Mouse (Mus musculus): ENCODE data around the gene Fkbp8. TPM values are rescaled to one million over a fixed set of nuclear protein-coding genes. Genes with fewer than 3 reads are reported as not detected.

Gene Fkbp8
- polyA plus RNA-seq, 1 experiment from 2014 or later, result 313 TPM

DNA sequence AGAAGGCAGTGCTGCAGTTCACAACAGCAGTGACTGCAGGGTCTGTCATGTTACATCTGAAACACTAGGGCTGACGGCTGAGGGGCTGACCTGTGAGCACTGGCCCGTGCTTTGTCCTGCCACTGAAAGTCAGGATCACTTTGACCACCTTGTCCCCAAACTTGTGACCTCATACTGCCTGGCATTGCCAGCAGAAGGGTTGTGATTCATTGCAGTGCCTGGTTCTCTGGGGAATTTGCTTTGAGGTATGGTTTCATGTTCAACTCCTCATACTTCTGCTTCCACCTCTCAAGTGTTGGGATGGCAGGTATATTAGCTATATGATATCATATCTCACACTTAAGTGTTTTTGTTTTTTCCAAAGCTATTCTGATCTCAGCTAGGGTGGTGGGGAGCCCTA, 8.2 kb downstream of the Fkbp8 start:
- Histone ChIP-seq H3K27me3 (no peaks in the 10 kb centered on the region), H3K4me1 (peaks cover 13% of the 10 kb centered on the region), H3K9me3 (no peaks in the 10 kb centered on the region), H3K36me3 (peaks cover 55% of the 10 kb centered on the region), H3K4me2 (no peak overlapping the region), H3K27ac (no peak overlapping the region), H3K4me3 (no peak overlapping the region), H3K9ac (no peak overlapping the region)
- ATAC-seq (ENCODE audit: borderline replicate concordance, extremely low read depth, low FRiP score, low TSS enrichment), result no peak
- WGBS, result 76% methylated on average over 2 of the region's 2 CpGs

- Histone ChIP-seq H3K4me2 (peak overlapping the region; percentile 85), H3K4me3 (peak overlapping the region; percentile 86), H3K4me1 (peaks cover 25% of the 10 kb centered on the region), H3K27me3 (no peaks in the 10 kb centered on the region), H3K36me3 (peaks cover 31% of the 10 kb centered on the region), H3K9ac (peak overlapping the region; percentile 43), H3K27ac (peak overlapping the region; percentile 95), H3K9me3 (no peaks in the 10 kb centered on the region)
- WGBS, result 10% methylated on average over 24 of the region's 24 CpGs
- ATAC-seq (ENCODE audit: borderline replicate concordance, extremely low read depth, low FRiP score, low TSS enrichment), result peak; percentile 10
Measured at GRCm38 (mm10) chr8:70538024-70538579, 10.6 kb downstream of the Fkbp8 start.

GRCm38 (mm10) chr8:70538633-70539076, 11.1 kb downstream of the Fkbp8 start:
- H3K9me3 ChIP-seq, result no peaks in the 10 kb centered on the region
- peak overlapping the region; percentile 85 for H3K4me2 ChIP-seq
- H3K36me3 ChIP-seq, result peaks cover 26% of the 10 kb centered on the region
- peak overlapping the region; percentile 86 for H3K4me3 ChIP-seq
- under 1% methylated on average over 32 of the region's 32 CpGs for WGBS
- H3K9ac ChIP-seq, result peak overlapping the region; percentile 93
- peaks cover 25% of the 10 kb centered on the region for H3K4me1 ChIP-seq
- H3K27me3 ChIP-seq, result no peaks in the 10 kb centered on the region
- peak; percentile 77 for ATAC-seq (ENCODE audit: borderline replicate concordance, extremely low read depth, low FRiP score, low TSS enrichment)
- H3K27ac ChIP-seq, result peak overlapping the region; percentile 95

DNA sequence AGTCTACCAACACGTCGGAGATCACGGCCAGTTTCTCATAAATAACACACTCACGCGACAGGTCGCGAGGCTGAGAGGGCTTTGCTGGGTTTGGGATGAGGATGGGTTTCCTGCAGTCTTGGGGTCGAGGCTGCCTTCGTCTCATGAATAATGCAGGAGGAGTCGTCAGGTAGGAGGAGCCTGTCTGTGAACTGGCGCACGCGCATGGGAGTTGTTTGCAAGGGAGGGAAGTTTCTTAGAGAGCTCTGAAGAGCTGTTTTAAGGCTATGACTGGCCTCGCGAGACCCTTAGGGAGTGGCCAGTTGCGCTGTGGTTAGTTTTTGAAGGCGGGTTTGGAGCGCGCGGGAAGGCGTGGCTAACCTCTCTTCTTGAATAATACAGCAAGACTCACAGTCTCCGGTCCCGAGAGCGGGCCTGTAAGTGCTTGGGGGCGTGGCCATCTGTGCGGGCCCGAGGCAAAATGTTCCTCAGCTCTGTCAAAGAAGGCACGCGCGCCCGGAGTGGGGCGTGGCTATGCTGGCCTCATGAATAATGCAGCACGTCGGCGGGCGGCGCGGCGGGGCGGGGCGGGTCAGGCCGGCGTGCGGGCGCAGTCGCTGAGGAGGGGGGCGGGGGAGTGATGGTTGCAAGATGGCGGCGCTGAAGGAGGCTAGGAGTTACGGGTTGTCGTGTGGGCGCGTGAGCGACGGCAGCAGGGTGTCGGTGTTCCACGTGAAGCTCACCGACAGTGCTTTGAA, 11.7 kb downstream of the Fkbp8 start, which contains the start of gene Ell:
Gene Ell, plus strand, starts transcription at position 381 of the 737 bp plus-strand sequence.
- peak; percentile 92 for ATAC-seq (ENCODE audit: borderline replicate concordance, extremely low read depth, low FRiP score, low TSS enrichment)
- Histone ChIP-seq H3K4me1 (peaks cover 30% of the 10 kb centered on the region), H3K27me3 (no peaks in the 10 kb centered on the region), H3K36me3 (peaks cover 21% of the 10 kb centered on the region), H3K9ac (peak within 1 kb of the TSS; percentile 93), H3K4me2 (peak within 1 kb of the TSS; percentile 85), H3K9me3 (no peaks in the 10 kb centered on the region), H3K27ac (peak within 1 kb of the TSS; percentile 95), H3K4me3 (peak within 1 kb of the TSS; percentile 86)
- WGBS, result under 1% methylated on average over 58 of the region's 58 CpGs

DNA sequence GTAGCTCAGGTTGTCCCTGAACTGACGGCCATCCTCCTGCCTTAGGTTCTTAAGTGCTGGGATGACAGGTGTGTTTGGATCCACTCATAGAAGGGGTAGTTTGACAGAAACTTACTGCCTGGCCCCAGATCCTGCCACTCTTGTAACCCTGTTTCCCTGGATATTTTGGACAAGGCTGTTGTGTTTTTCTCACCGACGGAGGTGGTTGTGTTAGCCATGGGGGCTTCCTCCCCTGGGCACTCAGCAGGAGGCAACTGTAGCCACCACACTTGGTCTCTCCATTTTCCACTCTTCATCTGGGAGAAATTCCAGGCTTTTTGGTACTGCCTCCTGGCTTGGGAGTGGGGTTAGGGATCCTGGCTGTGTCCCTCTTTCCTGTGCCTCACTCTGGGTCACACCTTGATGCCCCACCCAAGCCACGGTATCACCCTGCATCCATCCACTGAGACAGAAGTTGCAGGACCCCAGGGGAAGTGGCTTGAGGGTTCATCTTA, 12.5 kb downstream of the Fkbp8 start:
- ATAC-seq (ENCODE audit: borderline replicate concordance, extremely low read depth, low FRiP score, low TSS enrichment), result no peak
- Histone ChIP-seq H3K27me3 (no peaks in the 10 kb centered on the region), H3K36me3 (peaks cover 13% of the 10 kb centered on the region), H3K4me2 (peak overlapping the region; percentile 85), H3K4me1 (peaks cover 31% of the 10 kb centered on the region), H3K4me3 (peak overlapping the region; percentile 86), H3K9me3 (no peaks in the 10 kb centered on the region), H3K9ac (peak overlapping the region; percentile 93), H3K27ac (peak overlapping the region; percentile 95)
- 8% methylated on average over 4 of the region's 4 CpGs for WGBS

DNA sequence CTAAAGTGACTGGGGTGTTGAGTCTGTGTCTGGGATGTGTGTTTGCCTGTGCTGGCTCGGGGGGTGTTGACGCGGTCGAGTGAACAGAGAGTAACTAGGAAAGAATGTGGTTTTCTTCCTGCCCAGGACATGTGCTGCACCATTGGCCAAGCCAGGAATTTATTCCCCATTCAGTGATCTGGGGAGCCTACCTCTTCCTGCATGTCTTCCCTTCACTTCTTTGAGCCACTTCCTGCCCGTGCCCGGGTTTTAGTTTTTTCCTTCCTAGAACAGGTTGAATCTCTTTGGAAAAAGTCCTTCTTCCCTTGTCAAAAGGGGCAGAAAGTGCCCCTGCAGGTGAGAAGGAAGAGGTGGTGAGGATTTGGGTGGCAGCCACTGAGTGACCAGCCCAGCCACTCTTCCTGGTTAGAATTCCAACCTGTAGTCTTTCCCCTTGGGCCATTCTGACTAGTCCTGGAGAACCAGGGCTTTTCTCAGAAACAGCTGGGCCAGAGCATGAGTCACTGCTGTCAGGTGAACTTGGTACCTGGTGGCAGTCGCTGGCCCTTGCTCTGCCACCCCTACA, 13.1 kb downstream of the Fkbp8 start:
- Histone ChIP-seq H3K9me3 (no peaks in the 10 kb centered on the region), H3K4me1 (peaks cover 31% of the 10 kb centered on the region), H3K36me3 (peaks cover 7% of the 10 kb centered on the region), H3K4me3 (peak overlapping the region; percentile 86), H3K27ac (0 out of 2 replicates have a peak overlapping the region, but pooled peaks have one; percentile 95), H3K27me3 (no peaks in the 10 kb centered on the region), H3K9ac (peak overlapping the region; percentile 93), H3K4me2 (peak overlapping the region; percentile 85)
- 39% methylated on average over 7 of the region's 7 CpGs for WGBS
- ATAC-seq (ENCODE audit: borderline replicate concordance, extremely low read depth, low FRiP score, low TSS enrichment), result no peak

GRCm38 (mm10) chr8:70541081-70541480, 13.6 kb downstream of the Fkbp8 start:
- Histone ChIP-seq H3K27me3 (no peaks in the 10 kb centered on the region), H3K9ac (peak overlapping the region; percentile 93; the same call in 1 of the 2 replicates), H3K4me2 (peak overlapping the region; percentile 85), H3K4me1 (peaks cover 31% of the 10 kb centered on the region), H3K9me3 (no peaks in the 10 kb centered on the region), H3K27ac (0 out of 2 replicates have a peak overlapping the region, but pooled peaks have one; percentile 95), H3K36me3 (peaks cover 2% of the 10 kb centered on the region; the same call in 1 of the 2 replicates), H3K4me3 (peak overlapping the region; percentile 86; the same call in 1 of the 2 replicates)
- ATAC-seq (ENCODE audit: borderline replicate concordance, extremely low read depth, low FRiP score, low TSS enrichment), result no peak
- 73% methylated on average over 5 of the region's 5 CpGs for WGBS

- H3K36me3 ChIP-seq, result no peaks in the 10 kb centered on the region
- H3K4me2 ChIP-seq, result no peak overlapping the region
- H3K9ac ChIP-seq, result no peak overlapping the region
- H3K4me1 ChIP-seq, result peaks cover 25% of the 10 kb centered on the region
- ATAC-seq (ENCODE audit: borderline replicate concordance, extremely low read depth, low FRiP score, low TSS enrichment), result no peak
- no peak overlapping the region for H3K27ac ChIP-seq
- no peak overlapping the region for H3K4me3 ChIP-seq
- WGBS, result 43% methylated on average over 6 of the region's 6 CpGs
- H3K27me3 ChIP-seq, result no peaks in the 10 kb centered on the region
- no peaks in the 10 kb centered on the region for H3K9me3 ChIP-seq
Measured at GRCm38 (mm10) chr8:70544200-70544687, 16.7 kb downstream of the Fkbp8 start.

DNA sequence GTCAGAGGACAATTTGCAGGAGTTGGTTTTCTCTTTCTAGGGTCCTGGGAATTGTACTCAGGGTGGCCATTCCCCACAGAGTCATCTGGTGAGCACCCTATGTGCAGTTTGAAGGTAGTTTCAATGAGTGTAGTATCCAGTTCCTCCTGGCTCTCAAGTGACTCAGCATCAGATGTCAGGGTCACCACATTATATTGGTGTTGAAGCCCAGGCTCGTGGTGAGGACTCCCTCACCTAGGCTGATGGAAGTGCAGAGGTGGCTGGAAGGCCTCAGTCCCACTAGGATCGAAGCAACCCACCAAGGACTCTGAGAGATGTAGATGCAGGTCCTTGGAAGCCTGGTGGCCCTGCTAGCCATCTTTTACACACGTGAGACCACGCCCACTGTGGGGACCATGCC, 18.9 kb downstream of the Fkbp8 start:
- H3K4me3 ChIP-seq, result no peak overlapping the region
- no peak overlapping the region for H3K4me2 ChIP-seq
- H3K4me1 ChIP-seq, result peaks cover 14% of the 10 kb centered on the region
- no peaks in the 10 kb centered on the region for H3K36me3 ChIP-seq
- H3K27me3 ChIP-seq, result no peaks in the 10 kb centered on the region
- no peak overlapping the region for H3K27ac ChIP-seq
- no peak for ATAC-seq (ENCODE audit: borderline replicate concordance, extremely low read depth, low FRiP score, low TSS enrichment)
- no peaks in the 10 kb centered on the region for H3K9me3 ChIP-seq
- no peak overlapping the region for H3K9ac ChIP-seq
- 78% methylated on average over 4 of the region's 4 CpGs for WGBS

- H3K4me3 ChIP-seq, result no peak overlapping the region
- 69% methylated on average over 6 of the region's 6 CpGs for WGBS
- H3K4me1 ChIP-seq, result peaks cover 23% of the 10 kb centered on the region
- H3K27ac ChIP-seq, result no peak overlapping the region
- H3K36me3 ChIP-seq, result no peaks in the 10 kb centered on the region
- no peak overlapping the region for H3K9ac ChIP-seq
- no peaks in the 10 kb centered on the region for H3K9me3 ChIP-seq
- H3K27me3 ChIP-seq, result no peaks in the 10 kb centered on the region
- ATAC-seq (ENCODE audit: borderline replicate concordance, extremely low read depth, low FRiP score, low TSS enrichment), result no peak
- H3K4me2 ChIP-seq, result no peak overlapping the region
Measured at GRCm38 (mm10) chr8:70547762-70548161, 20.2 kb downstream of the Fkbp8 start.

DNA sequence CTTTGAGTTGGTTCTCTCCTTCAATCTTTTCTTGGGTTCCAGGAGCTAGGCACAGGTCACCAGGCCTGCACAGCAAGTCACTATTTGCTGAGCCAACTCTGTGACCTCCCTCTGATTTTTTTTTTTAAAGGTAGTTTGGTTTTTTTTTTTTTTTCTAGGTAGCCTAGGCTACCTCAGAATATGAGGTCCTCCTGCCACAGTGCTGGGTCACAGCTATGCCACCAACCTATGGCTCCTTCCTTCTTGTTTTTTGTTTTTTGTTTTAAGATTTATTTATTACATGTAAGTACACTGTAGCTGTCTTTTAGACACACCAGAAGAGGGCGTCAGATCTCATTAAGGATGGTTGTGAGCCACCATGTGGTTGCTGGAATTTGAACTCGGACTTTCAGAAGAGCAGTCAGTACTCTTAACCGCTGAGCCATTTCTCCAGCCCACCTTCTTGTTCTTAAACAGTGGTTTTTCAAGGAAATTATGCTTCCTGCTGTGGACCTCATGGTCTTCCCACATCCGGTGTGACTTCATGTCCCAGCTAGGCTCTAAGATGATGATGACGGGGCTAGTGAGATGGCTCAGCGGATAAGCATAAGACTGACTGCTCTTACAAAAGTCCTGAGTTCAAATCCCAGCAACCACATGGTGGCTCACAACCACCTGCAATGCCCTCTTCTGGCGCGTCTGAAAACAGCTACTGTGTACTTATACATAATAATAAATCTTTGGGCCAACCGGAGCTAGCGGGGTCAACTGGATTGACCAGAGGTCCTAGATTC, 22.1 kb downstream of the Fkbp8 start:
- WGBS, result 90% methylated on average over 10 of the region's 10 CpGs
- no peak for ATAC-seq (ENCODE audit: borderline replicate concordance, extremely low read depth, low FRiP score, low TSS enrichment)
- peaks cover 34% of the 10 kb centered on the region for H3K4me1 ChIP-seq

More for the DNA sequence above, 22.1 kb downstream of the Fkbp8 start:
- no peak overlapping the region for H3K4me2 ChIP-seq
- no peak overlapping the region for H3K4me3 ChIP-seq
- no peaks in the 10 kb centered on the region for H3K9me3 ChIP-seq
- no peaks in the 10 kb centered on the region for H3K27me3 ChIP-seq
- H3K27ac ChIP-seq, result no peak overlapping the region
- no peaks in the 10 kb centered on the region for H3K36me3 ChIP-seq
- no peak overlapping the region for H3K9ac ChIP-seq
